Mouse (Mus musculus): ENCODE data around the gene Tecpr1.

- TF ChIP-seq CTCF (IDR thresholded peaks at IDR 0.05; ENCODE audit: extremely low read depth, insufficient read depth, insufficient read length, insufficient replicate concordance) (no peak), POLR2A (IDR thresholded peaks at IDR 0.05; ENCODE audit: low read depth, low read length) (no peak)
Observed at GRCm38 (mm10) chr5:144218061-144218460, 5.4 kb downstream of the Tecpr1 start.
